Mouse (Mus musculus) ES-Bruce4 (cell line): ENCODE measurements at regions not wholly inside any gene's neighbourhood (a gene's known extent, or its start where the extent isn't known, plus 50 kb on each side); places are given as distances from the start of the nearest gene placed in this dataset.

Experiments used
- H3K27ac ChIP-seq: 2 replicates; pipeline ENCODE4 v1.5.1; 2012; ENCODE audit warnings: low read length, inconsistent platforms; ENCODE audit not compliant: insufficient read depth
- H3K27me3 ChIP-seq: 2 replicates; pipeline ENCODE4 v1.6.1; 2012; ENCODE audit warnings: mild to moderate bottlenecking, low read length, inconsistent platforms; ENCODE audit not compliant: control insufficient read depth, poor library complexity, insufficient read depth, severe bottlenecking
- H3K36me3 ChIP-seq: 2 replicates; pipeline ENCODE4 v1.6.1; 2012; ENCODE audit warnings: inconsistent platforms, mild to moderate bottlenecking, low read length, moderate library complexity; ENCODE audit not compliant: control insufficient read depth, poor library complexity, insufficient read depth, severe bottlenecking
- H3K4me1 ChIP-seq: one replicate; pipeline ENCODE4 v1.8.1; 2011; ENCODE audit warnings: low read length; ENCODE audit not compliant: control insufficient read depth, insufficient read depth
- H3K4me3 ChIP-seq: 2 replicates; pipeline ENCODE4 v1.5.1; 2011; ENCODE audit warnings: low read depth, mild to moderate bottlenecking, low read length
- H3K9ac ChIP-seq: 2 replicates; pipeline ENCODE4 v1.6.1; 2012; ENCODE audit warnings: low read depth, mild to moderate bottlenecking, inconsistent platforms; ENCODE audit not compliant: poor library complexity, severe bottlenecking
- H3K9me3 ChIP-seq: replicated peaks from 2 replicates; pipeline ENCODE4 v1.6.1; 2012; ENCODE audit warnings: mild to moderate bottlenecking, low read length, inconsistent platforms; ENCODE audit not compliant: control insufficient read depth, poor library complexity, insufficient read depth, severe bottlenecking
- CTCF ChIP-seq: IDR thresholded peaks from one replicate; pipeline ENCODE4 v1.8.1; 2011; ENCODE audit warnings: low read depth, low read length
- EP300 ChIP-seq: IDR thresholded peaks from 2 replicates; pipeline ENCODE4 v1.6.1; 2011; ENCODE audit warnings: low read depth, low read length; ENCODE audit not compliant: insufficient read depth
- POLR2A ChIP-seq: IDR thresholded peaks from one replicate; pipeline ENCODE4 v1.8.1; 2011; ENCODE audit warnings: low read length; ENCODE audit not compliant: insufficient read depth

GRCm38 (mm10) chr4:31197852-31198251, 766.0 kb upstream of the Map3k7 start:
- no peak overlapping the region for H3K27ac ChIP-seq
- H3K4me1 ChIP-seq = no peaks in the 10 kb centered on the region
- H3K4me3 ChIP-seq = no peak overlapping the region
- TF ChIP-seq CTCF = no peak
- TF ChIP-seq EP300 = no peak
- no peak for TF ChIP-seq POLR2A
- no peaks in the 10 kb centered on the region for H3K36me3 ChIP-seq
- no peaks in the 10 kb centered on the region for H3K9me3 ChIP-seq
- no peaks in the 10 kb centered on the region for H3K27me3 ChIP-seq
- no peak overlapping the region for H3K9ac ChIP-seq

GRCm38 (mm10) chr4:31203286-31203685, 760.6 kb upstream of the Map3k7 start:
- Histone ChIP-seq H3K27ac (no peak overlapping the region), H3K4me1 (no peaks in the 10 kb centered on the region), H3K36me3 (no peaks in the 10 kb centered on the region), H3K9me3 (no peaks in the 10 kb centered on the region), H3K4me3 (no peak overlapping the region), H3K9ac (no peak overlapping the region), H3K27me3 (no peaks in the 10 kb centered on the region)
- TF ChIP-seq EP300 (no peak), CTCF (no peak), POLR2A (no peak)

GRCm38 (mm10) chr4:31205332-31205970, 758.4 kb upstream of the Map3k7 start:
- TF ChIP-seq CTCF (no peak), POLR2A (no peak), EP300 (no peak)
- H3K27ac ChIP-seq = no peak overlapping the region
- no peaks in the 10 kb centered on the region for H3K27me3 ChIP-seq

GRCm38 (mm10) chr4:31225741-31226140, 738.2 kb upstream of the Map3k7 start:
- no peaks in the 10 kb centered on the region for H3K4me1 ChIP-seq
- no peaks in the 10 kb centered on the region for H3K36me3 ChIP-seq

More at GRCm38 (mm10) chr4:31205332-31205970, 758.4 kb upstream of the Map3k7 start:
- no peak overlapping the region for H3K9ac ChIP-seq
- H3K9me3 ChIP-seq = no peaks in the 10 kb centered on the region
- no peak overlapping the region for H3K4me3 ChIP-seq
- no peaks in the 10 kb centered on the region for H3K4me1 ChIP-seq
- H3K36me3 ChIP-seq = no peaks in the 10 kb centered on the region

GRCm38 (mm10) chr4:31268825-31269495, 694.9 kb upstream of the Map3k7 start:
- Histone ChIP-seq H3K4me3 (no peak overlapping the region), H3K4me1 (no peaks in the 10 kb centered on the region), H3K9ac (no peak overlapping the region), H3K27me3 (no peaks in the 10 kb centered on the region), H3K27ac (no peak overlapping the region), H3K9me3 (no peaks in the 10 kb centered on the region), H3K36me3 (no peaks in the 10 kb centered on the region)
- TF ChIP-seq EP300 (no peak), CTCF (no peak), POLR2A (no peak)

More at GRCm38 (mm10) chr4:31225741-31226140, 738.2 kb upstream of the Map3k7 start:
- no peak for TF ChIP-seq CTCF
- no peak for TF ChIP-seq POLR2A
- no peak for TF ChIP-seq EP300
- Histone ChIP-seq H3K27ac (no peak overlapping the region), H3K27me3 (no peaks in the 10 kb centered on the region), H3K9ac (no peak overlapping the region), H3K9me3 (no peaks in the 10 kb centered on the region), H3K4me3 (no peak overlapping the region)

GRCm38 (mm10) chr4:31274131-31274530, 689.8 kb upstream of the Map3k7 start:
- no peaks in the 10 kb centered on the region for H3K9me3 ChIP-seq
- no peak overlapping the region for H3K27ac ChIP-seq
- H3K36me3 ChIP-seq = no peaks in the 10 kb centered on the region
- H3K4me1 ChIP-seq = no peaks in the 10 kb centered on the region
- TF ChIP-seq CTCF = no peak
- no peak for TF ChIP-seq EP300
- no peak for TF ChIP-seq POLR2A
- H3K27me3 ChIP-seq = no peaks in the 10 kb centered on the region
- H3K9ac ChIP-seq = no peak overlapping the region
- no peak overlapping the region for H3K4me3 ChIP-seq
